Mouse (Mus musculus) heart, adult 2 months (tissue): ENCODE results near the gene Ninj1. TPM values are rescaled to one million over a fixed set of nuclear protein-coding genes. Genes with fewer than 3 reads are reported as not detected.
A peak's percentile ranks its signal among the peaks of the same experiment; 100 is the strongest.

Source experiments
- DNase-seq, 2 experiments: peaks; one replicate each; pipeline ENCODE4 v3.0.0; 2021
- H3K27ac ChIP-seq: fragments of 200-600 bp; 2 replicates; pipeline ENCODE4 v1.8.1; 2022
- H3K27me3 ChIP-seq: fragments of 200-500 bp; 2 replicates; pipeline ENCODE4 v1.6.1; 2012; ENCODE audit warnings: mild to moderate bottlenecking, low read length, inconsistent platforms, mixed read lengths; ENCODE audit not compliant: control insufficient read depth, insufficient read depth
- H3K36me3 ChIP-seq: fragments of 200-500 bp; 2 replicates; pipeline ENCODE4 v1.6.1; 2012; ENCODE audit warnings: low read length, inconsistent platforms; ENCODE audit not compliant: control insufficient read depth, insufficient read depth
- H3K4me1 ChIP-seq: fragments of 200-500 bp; 2 replicates; pipeline ENCODE4 v1.6.1; 2011; ENCODE audit warnings: low read length; ENCODE audit not compliant: control insufficient read depth, insufficient read depth
- H3K4me3 ChIP-seq: fragments of 200-600 bp; 2 replicates; pipeline ENCODE4 v1.8.1; 2022
- H3K79me2 ChIP-seq: fragments of 200-500 bp; replicated peaks from 2 replicates; pipeline ENCODE4 v1.6.1; 2012; ENCODE audit warnings: mild to moderate bottlenecking, inconsistent platforms, low read length, moderate library complexity, mixed read lengths; ENCODE audit not compliant: control insufficient read depth, insufficient read depth
- H3K9ac ChIP-seq: fragments of 200-500 bp; 2 replicates; pipeline ENCODE4 v1.6.1; 2012; ENCODE audit warnings: low read depth, mild to moderate bottlenecking, control low read depth, inconsistent platforms, low read length, mixed read lengths
- CTCF ChIP-seq: fragments of 200-600 bp; IDR thresholded peaks from 2 replicates; pipeline ENCODE4 v1.8.1; 2022; ENCODE audit warnings: antibody characterized with exemption, mild to moderate bottlenecking, moderate library complexity
- EP300 ChIP-seq: fragments of 200-500 bp; IDR thresholded peaks from 2 replicates; pipeline ENCODE4 v1.6.1; 2011; ENCODE audit warnings: low read depth, low read length, control low read depth; ENCODE audit not compliant: insufficient read depth
- POLR2A ChIP-seq: fragments of 200-500 bp; IDR thresholded peaks from 2 replicates; pipeline ENCODE4 v1.6.1; 2011; ENCODE audit warnings: mild to moderate bottlenecking, low read depth, low read length, control low read depth; ENCODE audit not compliant: insufficient read depth
- WGBS: fragments of 180-500 bp; shearing (Covaris S2); methylation state at CpG from one replicate; pipeline ENCODE4 v1.1.7; 2018; 5-methylcytosine and 5-hydroxymethylcytosine counted together
- intact Hi-C: fragments of 180-260 bp; cut with DNase I; formaldehyde crosslinking; loops from one replicate; pipeline ENCODE4 v1.15.1; 2025
- polyA plus RNA-seq: library from polyadenylated mRNA; depleted of rRNA; stranded (reverse); fragments of >200 nt; gene quantifications from 2 replicates; pipeline ENCODE4 v1.2.3, GENCODE M21; 2012
- total RNA-seq, 2 experiments: library from RNA; stranded (reverse); gene quantifications; 2 replicates each; pipeline ENCODE4 v1.2.3; 2021

Ninj1 gene
- total and polyA plus RNA-seq, 3 experiments: 108 to 220 (median 152) TPM

GRCm38 (mm10) chr13:49189970-49190870 is 2.9 kb downstream of the Ninj1 start:
- WGBS: 24% methylated on average over 12 of the region's 12 CpGs
- TF ChIP-seq EP300 (0 out of 2 replicates have a peak, but pooled peaks have one; percentile 42), CTCF (0 out of 2 replicates have a peak, but pooled peaks have one; percentile 3), POLR2A (no peak)
- intact Hi-C loops: loop anchor here (2.0 kb wide), 1 partner anchor 21 kb away; no protein-coding TSS in a partner anchor
- peak; percentile 71 to 81 for DNase-seq
- Histone ChIP-seq H3K9ac (peak overlapping the region; percentile 23), H3K27ac (peak overlapping the region; percentile 99), H3K79me2 (no peaks in the 10 kb centered on the region), H3K4me1 (peaks cover 26% of the 10 kb centered on the region), H3K36me3 (no peaks in the 10 kb centered on the region), H3K4me3 (no peak overlapping the region), H3K27me3 (no peaks in the 10 kb centered on the region)

DNA sequence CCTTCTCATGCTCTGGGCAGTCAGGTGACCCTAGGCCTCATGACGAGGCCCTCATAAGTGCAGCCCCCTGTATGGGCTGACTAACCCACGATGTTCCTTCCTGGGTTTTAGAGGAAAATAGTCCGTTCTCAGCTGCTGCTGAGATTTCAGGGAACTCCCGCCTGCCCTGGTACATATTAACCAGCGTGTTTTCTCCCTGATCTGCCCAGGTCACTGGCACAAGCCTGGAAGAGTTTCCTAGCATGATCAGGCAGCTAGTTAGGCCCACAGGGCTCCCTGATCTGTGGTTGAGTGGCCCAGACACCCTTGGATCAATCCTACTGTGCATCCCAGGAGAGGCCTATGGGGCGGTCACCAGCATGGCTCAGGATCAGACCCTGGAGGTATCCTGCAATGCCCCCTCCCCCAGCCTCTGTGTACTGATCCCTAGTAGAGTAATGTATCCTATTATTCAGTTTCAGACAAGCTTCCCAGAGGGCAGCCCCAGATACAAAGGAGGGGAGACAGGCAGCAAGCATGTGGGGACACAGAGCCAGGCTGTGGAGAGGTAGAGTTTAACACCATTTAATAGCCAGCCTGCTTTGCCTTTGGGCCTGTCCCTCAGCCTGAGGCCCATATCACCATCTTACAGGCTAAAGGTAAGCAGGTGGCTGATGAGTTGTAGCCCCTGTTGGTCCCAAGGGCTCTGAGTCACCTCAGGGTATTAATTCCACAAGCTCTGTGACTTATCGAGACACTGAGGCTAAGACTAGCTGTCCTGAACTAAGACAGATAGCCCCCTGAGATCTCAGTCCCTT is 3.8 kb downstream of the Ninj1 start:
- Histone ChIP-seq H3K4me3 (no peak overlapping the region), H3K4me1 (peaks cover 26% of the 10 kb centered on the region), H3K79me2 (no peaks in the 10 kb centered on the region), H3K36me3 (no peaks in the 10 kb centered on the region), H3K9ac (no peak overlapping the region), H3K27me3 (no peaks in the 10 kb centered on the region), H3K27ac (peak overlapping the region; percentile 99)
- intact Hi-C loops: loop anchor here (2.0 kb wide), 1 partner anchor 20 kb away; no protein-coding TSS in a partner anchor
- WGBS: 71% methylated on average over 7 of the region's 7 CpGs
- DNase-seq: no peak
- TF ChIP-seq POLR2A: no peak
- no peak for TF ChIP-seq CTCF
- TF ChIP-seq EP300: no peak

GRCm38 (mm10) chr13:49191673-49192035 is 4.4 kb downstream of the Ninj1 start:
- DNase-seq: no peak
- no peak overlapping the region for H3K4me3 ChIP-seq
- WGBS: 86% methylated on average over 5 of the region's 5 CpGs
- H3K27me3 ChIP-seq: no peaks in the 10 kb centered on the region
- no peak overlapping the region for H3K27ac ChIP-seq
- H3K36me3 ChIP-seq: peaks cover 2% of the 10 kb centered on the region; the same call in 1 of the 2 replicates
- peaks cover 24% of the 10 kb centered on the region for H3K4me1 ChIP-seq
- no peaks in the 10 kb centered on the region for H3K79me2 ChIP-seq
- H3K9ac ChIP-seq: no peak overlapping the region
- intact Hi-C loops: loop anchor here (2.0 kb wide), 1 partner anchor 19 kb away; no protein-coding TSS in a partner anchor
- TF ChIP-seq EP300 (no peak), POLR2A (no peak), CTCF (no peak)

- 79% methylated on average over 16 of the region's 16 CpGs for WGBS
- H3K9ac ChIP-seq: no peak overlapping the region
- peaks cover 25% of the 10 kb centered on the region for H3K4me1 ChIP-seq
Observed at GRCm38 (mm10) chr13:49192156-49192855, 5.0 kb downstream of the Ninj1 start.

GRCm38 (mm10) chr13:49193650-49194049 is 6.4 kb downstream of the Ninj1 start:
- H3K4me1 ChIP-seq: peaks cover 21% of the 10 kb centered on the region
- 95% methylated on average over 17 of the region's 17 CpGs for WGBS
- H3K36me3 ChIP-seq: peaks cover 2% of the 10 kb centered on the region; the same call in 1 of the 2 replicates
- no peak overlapping the region for H3K9ac ChIP-seq
- no peak overlapping the region for H3K27ac ChIP-seq
- H3K4me3 ChIP-seq: no peak overlapping the region
- no peaks in the 10 kb centered on the region for H3K27me3 ChIP-seq
- intact Hi-C loops: no loop called here
- TF ChIP-seq CTCF (no peak), POLR2A (no peak), EP300 (no peak)
- no peaks in the 10 kb centered on the region for H3K79me2 ChIP-seq
- no peak for DNase-seq

More at GRCm38 (mm10) chr13:49192156-49192855, 5.0 kb downstream of the Ninj1 start:
- Histone ChIP-seq H3K27ac (no peak overlapping the region), H3K4me3 (no peak overlapping the region), H3K27me3 (no peaks in the 10 kb centered on the region), H3K36me3 (peaks cover 2% of the 10 kb centered on the region; the same call in 1 of the 2 replicates), H3K79me2 (no peaks in the 10 kb centered on the region)
- intact Hi-C loops: no loop called here
- DNase-seq: no peak
- TF ChIP-seq POLR2A: no peak
- TF ChIP-seq CTCF: no peak
